Mouse (Mus musculus) hematopoietic stem cell, adult 5-6 weeks (primary cell): Measurements from ENCODE around the gene Cxcl14. TPM values are rescaled to one million over a fixed set of nuclear protein-coding genes. Genes with fewer than 3 reads are reported as not detected.

Experiments used
- ATAC-seq, 2 experiments: fragments of 125-278 bp in 1 of 2; replicated peaks in 1 of 2; 2 replicates each; pipeline ENCODE4 v1.8.0; 2016 to 2017; ENCODE audit warnings: inconsistent platforms in 2 of 2, mild to moderate bottlenecking in 2 of 2, moderate number of reproducible peaks in 2 of 2, low read depth in 1 of 2, moderate TSS enrichment in 1 of 2; ENCODE audit not compliant: low FRiP score in 2 of 2, poor library complexity in 2 of 2, severe bottlenecking in 2 of 2, insufficient read depth in 1 of 2, low TSS enrichment in 1 of 2
- total RNA-seq: library from RNA; stranded (forward); fragments of 172-1452, 232-1000 nt; gene quantifications from 2 replicates; pipeline ENCODE4 v1.2.3, GENCODE M21; 2017

Cxcl14 gene
- total RNA-seq, 1 experiment from 2014 or later = 0.84 TPM

GRCm38 (mm10) chr13:56299336-56299735 is 3.0 kb upstream of the Cxcl14 start:
- ATAC-seq = no peak

GRCm38 (mm10) chr13:56296659-56297020 is 289 bp upstream of the Cxcl14 start:
- no peak for ATAC-seq

GRCm38 (mm10) chr13:56295586-56295942 is 787 bp downstream of the Cxcl14 start:
- no peak; a peak in 1 of 4 replicates for ATAC-seq

GRCm38 (mm10) chr13:56294908-56295307 is 1.4 kb downstream of the Cxcl14 start:
- no peak for ATAC-seq

- no peak for ATAC-seq
Measured at GRCm38 (mm10) chr13:56289998-56290397, 6.4 kb downstream of the Cxcl14 start.

GRCm38 (mm10) chr13:56289261-56289660 is 7.1 kb downstream of the Cxcl14 start:
- no peak for ATAC-seq

GRCm38 (mm10) chr13:56288601-56289000 is 7.8 kb downstream of the Cxcl14 start:
- no peak for ATAC-seq

- no peak for ATAC-seq
Measured at GRCm38 (mm10) chr13:56287091-56287490, 9.3 kb downstream of the Cxcl14 start.

GRCm38 (mm10) chr13:56283321-56283720 is 13.0 kb downstream of the Cxcl14 start:
- ATAC-seq = no peak

GRCm38 (mm10) chr13:56280356-56280755 is 16.0 kb downstream of the Cxcl14 start:
- ATAC-seq = no peak

- peak; percentile 68 to 71; a peak in 3 of 4 replicates for ATAC-seq
Measured at GRCm38 (mm10) chr13:56279439-56279838, 16.9 kb downstream of the Cxcl14 start.

GRCm38 (mm10) chr13:56275171-56275570 is 21.2 kb downstream of the Cxcl14 start:
- ATAC-seq = no peak

GRCm38 (mm10) chr13:56270124-56270523 is 26.2 kb downstream of the Cxcl14 start:
- no peak for ATAC-seq

GRCm38 (mm10) chr13:56267396-56267795 is 29.0 kb downstream of the Cxcl14 start:
- no peak for ATAC-seq

- ATAC-seq = peak; percentile 42 to 62; a peak in 1 of 4 replicates
Measured at GRCm38 (mm10) chr13:56266435-56266834, 29.9 kb downstream of the Cxcl14 start.

GRCm38 (mm10) chr13:56265661-56266060 is 30.7 kb downstream of the Cxcl14 start:
- no peak for ATAC-seq

GRCm38 (mm10) chr13:56262269-56262668 is 34.1 kb downstream of the Cxcl14 start:
- no peak for ATAC-seq

- ATAC-seq = no peak
Measured at GRCm38 (mm10) chr13:56260344-56260780, 36.0 kb downstream of the Cxcl14 start.

GRCm38 (mm10) chr13:56259926-56260250 is 36.5 kb downstream of the Cxcl14 start:
- no peak for ATAC-seq
